Mouse (Mus musculus) G1E (cell line): ENCODE results near the gene Ccdc103.

ENCODE experiments used
- CTCF ChIP-seq: IDR thresholded peaks from 2 replicates; pipeline ENCODE4 v1.5.1; 2012; ENCODE audit warnings: low read depth, low read length, inconsistent platforms, mixed read lengths
- GATA1 ChIP-seq: IDR thresholded peaks from 2 replicates; pipeline ENCODE4 v1.6.1; 2012; ENCODE audit warnings: borderline replicate concordance, low read length, inconsistent platforms, mixed read lengths
- GATA2 ChIP-seq: IDR thresholded peaks from 2 replicates; pipeline ENCODE4 v1.6.1; 2012; ENCODE audit warnings: low read depth, low read length, inconsistent platforms, borderline replicate concordance
- POLR2AphosphoS5 ChIP-seq: IDR thresholded peaks from 2 replicates; pipeline ENCODE4 v1.6.1; 2012; ENCODE audit warnings: low read depth, low read length, inconsistent platforms; ENCODE audit not compliant: insufficient replicate concordance
- TAL1 ChIP-seq: conservative IDR thresholded peaks from 2 replicates; pipeline ENCODE4 v1.6.1; 2012; ENCODE audit warnings: low read depth, low read length, inconsistent platforms, mixed read lengths

DNA sequence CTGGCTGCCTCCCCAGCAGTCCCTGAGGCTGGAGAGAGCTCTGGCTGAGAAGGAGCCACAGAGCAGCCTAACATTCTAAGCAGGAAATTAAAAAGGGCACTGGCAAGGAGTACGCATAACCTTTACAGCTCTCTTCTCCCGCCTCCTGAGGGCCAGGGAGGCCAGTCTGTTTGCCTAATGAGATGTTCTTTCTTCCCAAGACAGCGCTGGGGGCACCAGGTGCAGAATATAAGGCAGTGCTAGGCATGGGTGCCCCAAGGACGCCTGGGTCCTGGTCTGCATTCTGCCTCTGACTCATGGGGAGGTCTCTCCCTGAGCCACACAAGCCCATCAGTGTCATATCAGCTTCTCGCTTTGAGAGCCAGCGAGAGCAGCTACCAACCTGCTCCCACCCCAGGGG is 40.5 kb downstream of the Ccdc103 start:
- no peak for TF ChIP-seq GATA1
- no peak for TF ChIP-seq CTCF
- TF ChIP-seq GATA2 = no peak
- no peak for TF ChIP-seq TAL1
- no peak for TF ChIP-seq POLR2AphosphoS5
